Mouse (Mus musculus) C2C12 (cell line): ENCODE data around the gene Oasl1.

ENCODE experiments used
- CEBPB ChIP-seq: IDR thresholded peaks from one replicate; pipeline ENCODE4 v1.6.1; 2011; ENCODE audit warnings: low read depth, mild to moderate bottlenecking, control low read depth, moderate library complexity
- CTCF ChIP-seq: IDR thresholded peaks from one replicate; pipeline ENCODE4 v1.5.1; 2011; ENCODE audit not compliant: control insufficient read depth, insufficient read depth, insufficient read length
- MYOD1 ChIP-seq: IDR thresholded peaks from one replicate; pipeline ENCODE4 v1.6.1; 2011; ENCODE audit warnings: low read depth; ENCODE audit not compliant: control insufficient read depth, insufficient read length
- MYOG ChIP-seq: IDR thresholded peaks from one replicate; pipeline ENCODE4 v1.6.1; 2011; ENCODE audit not compliant: control insufficient read depth, insufficient read length; ENCODE audit errors: extremely low read depth

GRCm38 (mm10) chr5:114964967-114965898 is 42.2 kb downstream of the Oasl1 start:
- TF ChIP-seq MYOG (no peak), CTCF (no peak), CEBPB (no peak), MYOD1 (no peak)
